ENCODE assay signal across 16 mouse cellular contexts in the genomic region with DNA sequence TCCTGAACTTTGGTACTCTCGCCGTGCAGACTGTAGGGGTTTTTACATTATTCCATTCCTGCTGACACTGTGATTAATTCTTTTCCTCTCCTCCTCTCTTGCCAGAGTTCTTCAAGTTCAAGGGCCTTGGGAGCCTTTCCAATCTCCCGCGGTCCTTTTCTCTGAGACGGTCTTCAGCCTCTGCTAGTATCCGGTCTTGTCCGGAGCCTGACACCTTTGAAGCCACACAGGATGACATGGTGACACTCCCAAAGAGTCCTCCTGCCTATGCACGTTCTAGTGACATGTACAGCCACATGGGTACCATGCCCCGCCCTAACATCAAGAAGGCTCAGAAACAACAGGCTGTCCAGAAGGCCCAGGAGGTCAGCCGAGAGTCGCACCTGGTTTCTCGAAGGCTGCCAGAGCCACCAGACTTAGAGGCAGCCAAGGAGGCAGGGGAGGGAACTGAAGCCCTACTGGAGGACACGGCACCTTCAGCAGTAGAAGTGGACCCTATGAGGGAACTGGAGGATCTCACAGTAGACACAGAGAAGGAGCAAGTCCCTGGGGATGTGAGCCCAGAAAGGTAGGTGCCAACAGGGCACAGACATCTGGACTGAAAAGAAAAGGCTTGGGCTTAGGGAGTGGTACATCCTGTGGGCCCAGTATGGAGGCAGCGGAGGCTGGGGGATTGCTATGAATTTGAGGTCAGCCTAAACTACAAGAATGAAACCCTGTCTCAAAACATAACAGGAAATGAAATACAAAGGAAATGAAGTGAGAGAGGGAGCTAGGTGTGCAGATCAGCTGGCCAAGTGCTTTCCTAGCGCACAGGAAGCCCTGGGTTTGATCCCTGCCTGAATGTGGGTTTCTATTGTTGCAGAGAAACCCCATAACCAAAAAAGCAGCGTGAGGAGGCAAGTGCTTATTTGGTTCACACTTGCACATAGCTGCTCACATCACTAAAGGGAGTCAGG. TPM values are rescaled to one million over a fixed set of nuclear protein-coding genes. Genes with fewer than 3 reads are reported as not detected.
A peak's percentile ranks its signal among the peaks of the same experiment; 100 is the strongest.
DNase-seq lines count a peak whose midpoint lies in the region; ATAC-seq lines count a peak whose summit lies in the region.
"Had no signal": no experiment of that assay in that cellular context is flagged by ENCODE, and none has a peak within 500 bp of the region (broad histone marks: within the 10 kb centered on the region; RNA-seq: fewer than 3 reads in every experiment).

No protein-coding gene starts in this region.

- DNase-seq in adrenal gland, adult 2 months, result peak; percentile 63
- no peak for DNase-seq in adrenal gland, adult 18-20 months (ENCODE audit: low spot score in 2 of 2)
- no peak for DNase-seq in kidney, adult 18-20 months
- DNase-seq in thymus, postnatal 0 days (ENCODE audit: low spot score), result peak; percentile 79
- no peak for DNase-seq in cerebellum, postnatal 14 days
- no peak for DNase-seq in cerebellum, adult 8-10 months
- DNase-seq: cerebellum, adult 18-20 months had no signal

- H3K9me3 ChIP-seq in kidney, embryonic 15.5 days (replicated peaks), result no peaks in the 10 kb centered on the region
- H3K9me3 ChIP-seq: embryonic facial prominence, embryonic 12.5 days; forebrain, embryonic 15.5 days had no signal

- peak overlapping the region; percentile 51 for H3K27ac ChIP-seq in kidney, embryonic 15.5 days
- H3K27ac ChIP-seq: embryonic facial prominence, embryonic 12.5 days; forebrain, embryonic 15.5 days; left cerebral cortex, adult 2 months; macrophage had no signal

- no peak overlapping the region for H3K9ac ChIP-seq in kidney, embryonic 15.5 days
- H3K9ac ChIP-seq: embryonic facial prominence, embryonic 12.5 days; forebrain, embryonic 15.5 days had no signal

- peaks cover 51% of the 10 kb centered on the region for H3K4me1 ChIP-seq in kidney, embryonic 15.5 days

- H3K36me3 ChIP-seq in kidney, embryonic 15.5 days, result no peaks in the 10 kb centered on the region
- H3K36me3 ChIP-seq: embryonic facial prominence, embryonic 12.5 days; forebrain, embryonic 15.5 days had no signal

- H3K27me3 ChIP-seq in kidney, embryonic 15.5 days, result no peaks in the 10 kb centered on the region
- H3K27me3 ChIP-seq: embryonic facial prominence, embryonic 12.5 days; forebrain, embryonic 15.5 days had no signal

- no peak overlapping the region for H3K4me3 ChIP-seq in kidney, embryonic 15.5 days (replicated peaks)
- H3K4me3 ChIP-seq: embryonic facial prominence, embryonic 12.5 days; forebrain, embryonic 15.5 days; left cerebral cortex, adult 2 months had no signal

- no peak overlapping the region for H3K4me2 ChIP-seq in kidney, embryonic 15.5 days
- H3K4me2 ChIP-seq: embryonic facial prominence, embryonic 12.5 days; forebrain, embryonic 15.5 days had no signal

- ATAC-seq in kidney, embryonic 15.5 days (replicated peaks; ENCODE audit: low FRiP score), result no peak
- ATAC-seq in inflammation-experienced regulatory T-cells, adult 6 months, result peak; percentile 68
- ATAC-seq: forebrain, embryonic 15.5 days had no signal

- 62% methylated on average over 16 of the region's 16 CpGs for WGBS in kidney, embryonic 15.5 days

RNA-seq across cellular contexts. Expression of gene Sh2d3c, which starts 4.3 kb away (rescaled TPM):
- 10 to 100 TPM; 11.3 to 19.1 TPM for total RNA-seq in adrenal gland, adult 2 months (2021)
- 47.0 and 50.8 TPM in 2 replicates for polyA plus RNA-seq in adrenal gland, adult 2 months (2012; rRNA removed)
- 10 to 100 TPM; 11.6 to 14.9 TPM for total RNA-seq in adrenal gland, adult 18-20 months (2021)
- polyA plus RNA-seq in kidney, embryonic 15.5 days (2015; fragmentation: Nextera tagmentation; extraction: Ambion mirVana), result 32.5 and 37.2 TPM in 2 replicates
- polyA plus RNA-seq in inflammation-experienced regulatory T-cells, adult 6 months (2017; shearing (Covaris generic)), result 10 to 100 TPM; 56.2 to 83.0 (median 61.4) TPM
- 20.7 and 23.4 TPM in 2 replicates for polyA plus RNA-seq in thymus, postnatal 0 days (2015; fragmentation: Nextera tagmentation; extraction: Ambion mirVana)

RNA-seq across cellular contexts. Expression of gene Cdk9, which starts 12.2 kb away (rescaled TPM):
- total RNA-seq in adrenal gland, adult 2 months (2021), result 10 to 100 TPM; 69.7 to 74.7 TPM
- 131 and 132 TPM in 2 replicates for polyA plus RNA-seq in adrenal gland, adult 2 months (2012; rRNA removed)
- 10 to 100 TPM; 73.2 to 87.4 TPM for total RNA-seq in adrenal gland, adult 18-20 months (2021)
- 108 and 118 TPM in 2 replicates for polyA plus RNA-seq in kidney, embryonic 15.5 days (2015; fragmentation: Nextera tagmentation; extraction: Ambion mirVana)
- polyA plus RNA-seq in inflammation-experienced regulatory T-cells, adult 6 months (2017; shearing (Covaris generic)), result 10 to 100 TPM; 21.2 to 31.2 (median 30.4) TPM
- polyA plus RNA-seq in thymus, postnatal 0 days (2015; fragmentation: Nextera tagmentation; extraction: Ambion mirVana), result 125 and 146 TPM in 2 replicates

RNA-seq across cellular contexts. Expression of gene 6330409D20Rik, which starts 15.7 kb away (rescaled TPM):
- not detected for total RNA-seq in adrenal gland, adult 2 months (2021)
- not detected in 2 replicates for polyA plus RNA-seq in adrenal gland, adult 2 months (2012; rRNA removed)
- not detected for total RNA-seq in adrenal gland, adult 18-20 months (2021)
- polyA plus RNA-seq in kidney, embryonic 15.5 days (2015; fragmentation: Nextera tagmentation; extraction: Ambion mirVana), result 0.18 TPM in 1 of 2 replicates, not detected in the other
- polyA plus RNA-seq in inflammation-experienced regulatory T-cells, adult 6 months (2017; shearing (Covaris generic)), result 1 to 10 TPM in 2 of 3 experiments, not detected in 1; 1.2 to 1.3 TPM
- 0.26 and 0.44 TPM in 2 replicates for polyA plus RNA-seq in thymus, postnatal 0 days (2015; fragmentation: Nextera tagmentation; extraction: Ambion mirVana)
- total RNA-seq: gastrocnemius, adult 8-10 months; liver, adult 2 months; MEL had no signal
- polyA plus RNA-seq: liver, adult 2 months; macrophage had no signal

RNA-seq across cellular contexts. Expression of gene Fpgs, which starts 21.2 kb away (rescaled TPM):
- total RNA-seq in adrenal gland, adult 2 months (2021), result 10 to 100 TPM in 1 of 2 experiments, 1 to 10 TPM in 1; 7.5 to 13.9 TPM
- 45.7 and 48.2 TPM in 2 replicates for polyA plus RNA-seq in adrenal gland, adult 2 months (2012; rRNA removed)
- total RNA-seq in adrenal gland, adult 18-20 months (2021), result 10 to 100 TPM in 1 of 2 experiments, 1 to 10 TPM in 1; 8.2 to 10.3 TPM
- 33.7 and 40.3 TPM in 2 replicates for polyA plus RNA-seq in kidney, embryonic 15.5 days (2015; fragmentation: Nextera tagmentation; extraction: Ambion mirVana)
- 1 to 10 TPM; 3.2 to 7.2 (median 5.8) TPM for polyA plus RNA-seq in inflammation-experienced regulatory T-cells, adult 6 months (2017; shearing (Covaris generic))
- polyA plus RNA-seq in thymus, postnatal 0 days (2015; fragmentation: Nextera tagmentation; extraction: Ambion mirVana), result 21.0 and 24.1 TPM in 2 replicates

RNA-seq across cellular contexts. Expression of gene Tor2a, which starts 31.9 kb away (rescaled TPM):
- 10 to 100 TPM; 18.7 to 26.5 TPM for total RNA-seq in adrenal gland, adult 2 months (2021)
- 70.6 and 74.0 TPM in 2 replicates for polyA plus RNA-seq in adrenal gland, adult 2 months (2012; rRNA removed)
- total RNA-seq in adrenal gland, adult 18-20 months (2021), result 10 to 100 TPM; 18.2 to 22.3 TPM
- 64.8 and 70.5 TPM in 2 replicates for polyA plus RNA-seq in kidney, embryonic 15.5 days (2015; fragmentation: Nextera tagmentation; extraction: Ambion mirVana)
- 10 to 100 TPM; 56.4 to 69.0 (median 67.4) TPM for polyA plus RNA-seq in inflammation-experienced regulatory T-cells, adult 6 months (2017; shearing (Covaris generic))
- 86.3 and 91.9 TPM in 2 replicates for polyA plus RNA-seq in thymus, postnatal 0 days (2015; fragmentation: Nextera tagmentation; extraction: Ambion mirVana)

Comparison
In these comparisons a context has a peak if more than half of its experiments do, and no peak if none do; other contexts are left out.
1. DNase-seq: peak in adrenal gland, adult 2 months (single experiment) and thymus, postnatal 0 days (single experiment); none in adrenal gland, adult 18-20 months (0 of 2), kidney, adult 18-20 months (single experiment), cerebellum, postnatal 14 days (0 of 2) and cerebellum, adult 8-10 months (single experiment).